Comparison of ENCODE assay signal across 8 mouse cellular contexts in genomic region chr4:109036327-109036726, GRCm38 (mm10). TPM values are rescaled to one million over a fixed set of nuclear protein-coding genes. Genes with fewer than 3 reads are reported as not detected.
A peak's percentile ranks its signal among the peaks of the same experiment; 100 is the strongest.
DNase-seq lines count a peak whose midpoint lies in the region; ATAC-seq and TF ChIP-seq lines count a peak whose summit lies in the region.

No protein-coding gene starts in this region.

- TF ChIP-seq CTCF in G1E (IDR thresholded peaks at IDR 0.05; ENCODE audit: low read depth, low read length) = peak; percentile 74
- peak; percentile 93 for TF ChIP-seq CTCF in liver, embryonic 14.5 days (IDR thresholded peaks at IDR 0.05; ENCODE audit: low read depth)

- ATAC-seq in G1E (ENCODE audit: extremely low read depth, insufficient number of reproducible peaks, low FRiP score, poor library complexity, severe bottlenecking) = no peak
- ATAC-seq in liver, embryonic 14.5 days (ENCODE audit: insufficient read depth) = peak; percentile 57; the same call in 1 of the 2 replicates

- no peak overlapping the region for H3K4me3 ChIP-seq in G1E (ENCODE audit: low read depth, low read length)
- H3K4me3 ChIP-seq in liver, embryonic 14.5 days (ENCODE audit: insufficient read depth in 1 of 2, low read depth in 2 of 2, low read length in 2 of 2) = no peak overlapping the region

- DNase-seq in layer of hippocampus, postnatal 10 days (ENCODE audit: low spot score in 2 of 2) = peak; percentile 67 to 69
- DNase-seq in layer of hippocampus, adult 9-10 months (ENCODE audit: low spot score) = no peak
- DNase-seq in G1E (ENCODE audit: low spot score) = no peak
- peak; percentile 58 for DNase-seq in c-Kit-positive CD71-positive TER-119-negative erythroid progenitor cells, embryonic 14.5 days (ENCODE audit: low read depth)
- DNase-seq in gastrocnemius, postnatal 14 days = peak; percentile 45
- DNase-seq in liver, embryonic 14.5 days (ENCODE audit: low read depth in 3 of 3, low spot score in 3 of 3) = peak; percentile 47 to 52 (median 47)
- peak; percentile 28 to 61 for DNase-seq in spleen, adult 18-20 months
- DNase-seq in left cerebral cortex, adult 9 months (ENCODE audit: low spot score in 2 of 2) = no peak

- intact Hi-C loops in gastrocnemius, postnatal 14 days (cut with DNase I; ENCODE audit: low total_unique reads) = no loop called here

- H3K4me2 ChIP-seq in liver, embryonic 14.5 days (ENCODE audit: low read depth) = no peak overlapping the region

- no peak overlapping the region for H3K9ac ChIP-seq in liver, embryonic 14.5 days (replicated peaks)

- peaks cover 75% of the 10 kb centered on the region for H3K36me3 ChIP-seq in G1E (replicated peaks)
- peaks cover 29% of the 10 kb centered on the region for H3K36me3 ChIP-seq in liver, embryonic 14.5 days (replicated peaks; ENCODE audit: control insufficient read depth, insufficient read depth, low read depth)

- H3K27ac ChIP-seq in liver, embryonic 14.5 days = no peak overlapping the region

- no peak for TF ChIP-seq EP300 in liver, embryonic 14.5 days (IDR thresholded peaks at IDR 0.05; ENCODE audit: low read depth)

- no peaks in the 10 kb centered on the region for H3K4me1 ChIP-seq in G1E (ENCODE audit: insufficient read depth, low read depth, low read length)
- no peaks in the 10 kb centered on the region for H3K4me1 ChIP-seq in liver, embryonic 14.5 days (replicated peaks; ENCODE audit: control insufficient read depth in 2 of 2, insufficient read depth in 2 of 2, low read length in 1 of 2)

- no peaks in the 10 kb centered on the region for H3K27me3 ChIP-seq in G1E (ENCODE audit: insufficient read depth, low read length)
- no peaks in the 10 kb centered on the region for H3K27me3 ChIP-seq in liver, embryonic 14.5 days (ENCODE audit: control insufficient read depth, insufficient read depth, low read length)

- H3K9me3 ChIP-seq in G1E (replicated peaks) = no peaks in the 10 kb centered on the region
- H3K9me3 ChIP-seq in liver, embryonic 14.5 days (ENCODE audit: control insufficient read depth, low read length) = no peaks in the 10 kb centered on the region

RNA-seq across cellular contexts. Expression of gene Nrd1, which starts 35.9 kb away (rescaled TPM):
- 100 to 1,000 TPM; 137 to 141 TPM for total RNA-seq in layer of hippocampus, postnatal 10 days (2021)
- 261 and 309 TPM in 2 replicates for total RNA-seq in G1E (2014; fragmentation: Nextera tagmentation)
- 103 and 117 TPM in 2 replicates for total RNA-seq in G1E (2017)
- 26.9 and 32.9 TPM in 2 replicates for polyA plus RNA-seq in G1E (2012)
- total RNA-seq in gastrocnemius, postnatal 14 days (2021) = 10 to 100 TPM; 71.8 to 86.4 TPM
- polyA plus RNA-seq in liver, embryonic 14.5 days (2012; rRNA removed) = 31.8 and 40.4 TPM in 2 replicates
- polyA plus RNA-seq in liver, embryonic 14.5 days (2014; fragmentation: Nextera tagmentation; extraction: Ambion mirVana) = 23.0 and 23.6 TPM in 2 replicates

Comparison
In these comparisons a context has a peak if more than half of its experiments do, and no peak if none do; other contexts are left out.
1. DNase-seq: peak in layer of hippocampus, postnatal 10 days (2 of 2), c-Kit-positive CD71-positive TER-119-negative erythroid progenitor cells, embryonic 14.5 days (single experiment), gastrocnemius, postnatal 14 days (single experiment), liver, embryonic 14.5 days (3 of 3) and spleen, adult 18-20 months (2 of 2); none in layer of hippocampus, adult 9-10 months (single experiment), G1E (single experiment) and left cerebral cortex, adult 9 months (0 of 2).